Mouse (Mus musculus) mesoderm, embryonic 11.5 days (tissue): Measurements from ENCODE around the gene Grem1.

Experiments
- DNase-seq: peaks from one replicate; pipeline ENCODE4 v3.0.0-alpha.2; 2012; ENCODE audit warnings: low read depth, low spot score

The Grem1 gene

GRCm38 (mm10) chr2:113757525-113758310, 728 bp downstream of the Grem1 start:
- peak; percentile 55 for DNase-seq

DNA sequence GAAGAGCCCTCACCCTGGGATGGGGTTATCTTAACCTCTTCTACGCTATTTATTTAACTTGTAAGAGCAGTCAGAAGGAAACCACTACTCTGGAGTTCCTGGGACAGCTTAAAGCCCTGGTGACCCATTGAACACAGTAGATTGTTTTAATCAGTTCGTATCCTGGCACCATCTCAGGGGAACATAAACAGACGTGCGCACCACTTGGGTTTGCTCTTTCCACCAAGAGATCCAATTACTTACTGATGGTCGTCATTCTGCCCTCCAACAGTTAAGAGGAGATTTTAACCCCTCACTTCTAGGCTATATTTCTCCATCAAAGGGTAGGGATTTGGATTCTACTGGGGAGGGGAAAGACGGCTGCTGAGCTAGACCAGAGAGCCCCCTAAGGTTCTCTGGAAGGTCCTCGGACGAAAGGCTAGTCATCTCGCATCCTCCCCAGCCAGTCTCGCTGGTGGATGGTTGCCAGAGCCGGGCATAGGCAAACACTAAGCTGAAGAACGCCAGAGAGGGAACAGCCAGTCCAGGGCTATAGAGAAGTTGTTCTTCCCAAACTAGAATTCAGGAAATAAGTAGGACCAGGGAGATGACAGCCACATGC, 1.4 kb downstream of the Grem1 start:
- DNase-seq, result no peak

DNA sequence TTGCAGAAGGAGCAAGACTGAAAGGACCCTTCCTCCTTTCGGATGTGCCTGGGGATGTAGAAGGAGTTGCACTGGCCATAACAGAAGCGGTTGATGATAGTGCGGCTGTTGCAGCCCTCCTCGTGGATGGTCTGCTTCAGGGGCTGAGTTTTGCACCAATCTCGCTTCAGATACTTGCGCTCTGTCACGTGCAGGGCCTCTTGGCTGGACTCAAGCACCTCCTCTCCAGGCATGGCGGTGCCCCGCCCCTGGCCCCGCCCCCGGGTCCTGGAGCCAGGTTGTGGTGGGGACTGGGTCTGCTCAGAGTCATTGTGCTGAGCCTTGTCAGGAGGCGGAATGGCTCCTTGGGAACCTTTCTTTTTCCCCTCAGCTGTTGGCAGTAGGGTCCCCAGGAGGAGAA, 8.7 kb downstream of the Grem1 start:
- no peak for DNase-seq

DNA sequence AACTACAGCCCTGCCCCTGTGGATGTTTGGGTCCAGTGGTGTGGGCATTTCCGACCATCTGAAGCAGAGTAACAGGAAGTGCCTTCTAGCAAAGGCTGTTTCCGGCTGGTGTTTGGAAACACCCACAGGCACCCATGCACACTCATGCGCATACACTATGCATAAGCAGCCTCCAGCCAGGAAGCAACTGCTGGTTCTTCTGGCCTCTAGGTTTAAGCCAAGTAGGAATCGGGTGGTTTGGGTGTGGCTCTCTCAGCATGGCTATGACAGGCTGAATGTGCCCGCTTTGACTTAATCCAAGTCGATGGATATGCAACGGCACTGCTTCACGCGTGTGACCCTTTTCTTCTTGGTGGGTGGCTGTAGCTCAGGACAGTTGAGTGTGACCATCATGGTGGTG, 9.1 kb downstream of the Grem1 start:
- DNase-seq, result no peak

DNA sequence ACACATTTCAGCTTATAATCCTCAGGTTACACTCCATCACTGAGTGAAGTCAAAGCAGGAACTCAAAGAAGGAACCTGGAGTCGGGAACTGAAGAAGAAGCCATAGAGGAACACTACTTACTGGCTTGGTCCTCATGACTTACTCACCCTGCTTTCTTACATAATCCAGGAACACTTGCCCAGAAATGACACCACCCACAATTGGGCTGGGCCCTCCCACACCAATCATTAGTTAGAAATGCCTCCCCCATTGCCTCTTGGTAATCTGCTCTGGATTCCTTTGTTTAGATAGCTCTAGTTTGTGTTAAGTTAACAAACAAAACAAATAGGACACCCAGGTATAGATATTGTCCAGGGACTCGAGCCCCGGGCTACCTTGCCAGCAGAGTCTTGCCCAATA, 29.9 kb downstream of the Grem1 start:
- no peak for DNase-seq

- no peak for DNase-seq
Measured at GRCm38 (mm10) chr2:113714801-113715200, 43.6 kb downstream of the Grem1 start.

GRCm38 (mm10) chr2:113713406-113713805, 45.0 kb downstream of the Grem1 start:
- no peak for DNase-seq

GRCm38 (mm10) chr2:113707507-113707906, 50.9 kb downstream of the Grem1 start:
- DNase-seq, result no peak

DNA sequence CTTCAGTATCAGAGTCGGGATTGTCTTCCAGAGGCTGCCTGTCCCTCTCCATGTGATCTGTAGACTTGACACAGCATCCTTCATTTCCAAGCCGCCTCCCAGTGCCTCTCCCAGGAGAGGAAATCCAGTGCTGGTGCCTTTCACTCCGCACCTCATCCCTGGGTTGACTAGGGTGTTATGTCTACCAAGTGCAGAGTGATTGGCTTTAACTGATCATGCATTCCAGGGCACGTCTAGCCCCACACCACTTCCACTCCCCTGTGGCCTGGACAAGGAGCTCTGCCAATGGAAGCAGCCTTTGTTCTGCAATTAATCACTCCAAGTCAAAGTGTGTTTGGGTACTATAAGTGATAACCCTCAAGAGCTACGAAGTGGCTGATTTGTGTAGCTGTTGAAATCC, 56.9 kb downstream of the Grem1 start:
- no peak for DNase-seq

GRCm38 (mm10) chr2:113696647-113697046, 61.8 kb downstream of the Grem1 start:
- DNase-seq, result no peak

- no peak for DNase-seq
Measured at GRCm38 (mm10) chr2:113696222-113696621, 62.2 kb downstream of the Grem1 start.
